Mouse (Mus musculus): ENCODE measurements around the gene Foxo3. TPM values are rescaled to one million over a fixed set of nuclear protein-coding genes. Genes with fewer than 3 reads are reported as not detected.
A peak's percentile ranks its signal among the peaks of the same experiment; 100 is the strongest.

Foxo3 gene
- total RNA-seq, 2 experiments from 2014 or later: 21.6 to 22.6 TPM

- DNase-seq: no peak
These were observed 569 bp downstream of the Foxo3 start for GRCm38 (mm10) chr10:42275871-42276501.

GRCm38 (mm10) chr10:42275401-42275870 is 1.1 kb downstream of the Foxo3 start:
- peak; percentile 67 for DNase-seq

- peak; percentile 28 for DNase-seq
These were observed 1.7 kb downstream of the Foxo3 start for GRCm38 (mm10) chr10:42274712-42275400.

GRCm38 (mm10) chr10:42273760-42274691 is 2.5 kb downstream of the Foxo3 start:
- DNase-seq: peak; percentile 29

- DNase-seq: no peak
These were observed 3.2 kb downstream of the Foxo3 start for GRCm38 (mm10) chr10:42273403-42273759.

GRCm38 (mm10) chr10:42271454-42272230 is 4.9 kb downstream of the Foxo3 start:
- DNase-seq: no peak

- DNase-seq: peak; percentile 43
These were observed 6.1 kb downstream of the Foxo3 start for GRCm38 (mm10) chr10:42270277-42271083.

- DNase-seq: no peak
These were observed 7.1 kb downstream of the Foxo3 start for GRCm38 (mm10) chr10:42269281-42270025.

GRCm38 (mm10) chr10:42267811-42268545 is 8.6 kb downstream of the Foxo3 start:
- peak; percentile 52 for DNase-seq

GRCm38 (mm10) chr10:42265021-42265689 is 11.4 kb downstream of the Foxo3 start:
- DNase-seq: no peak

- DNase-seq: no peak
These were observed 12.4 kb downstream of the Foxo3 start for GRCm38 (mm10) chr10:42264195-42264594.

GRCm38 (mm10) chr10:42263701-42264100 is 12.9 kb downstream of the Foxo3 start:
- no peak for DNase-seq

- DNase-seq: no peak
These were observed 14.5 kb downstream of the Foxo3 start for GRCm38 (mm10) chr10:42262061-42262460.

- no peak for DNase-seq
These were observed 15.5 kb downstream of the Foxo3 start for GRCm38 (mm10) chr10:42261103-42261502.

- DNase-seq: no peak
These were observed 16.0 kb downstream of the Foxo3 start for GRCm38 (mm10) chr10:42260523-42260922.

GRCm38 (mm10) chr10:42259602-42260001 is 17.0 kb downstream of the Foxo3 start:
- no peak for DNase-seq

GRCm38 (mm10) chr10:42257985-42258384 is 18.6 kb downstream of the Foxo3 start:
- no peak for DNase-seq

GRCm38 (mm10) chr10:42254788-42255187 is 21.8 kb downstream of the Foxo3 start:
- no peak for DNase-seq

- no peak for DNase-seq
These were observed 24.7 kb downstream of the Foxo3 start for GRCm38 (mm10) chr10:42251749-42252323.

Data from gastrocnemius, postnatal 25 days (tissue).